Mouse (Mus musculus) embryo, embryonic 11 days (tissue): ENCODE measurements at regions not wholly inside any gene's neighbourhood (a gene's known extent, or its start where the extent isn't known, plus 50 kb on each side); places are given as distances from the start of the nearest gene placed in this dataset.

Source experiments
- DNase-seq: peaks from one replicate; pipeline ENCODE4 v3.0.0-alpha.2; 2015

- no peak for DNase-seq
Observed at GRCm38 (mm10) chr9:23651300-23651699, 428.4 kb downstream of the Bmper start.

- no peak for DNase-seq
Observed at GRCm38 (mm10) chr9:23653086-23653485, 430.2 kb downstream of the Bmper start.

GRCm38 (mm10) chr9:23654777-23655176 lies 431.9 kb downstream of the Bmper start:
- DNase-seq = no peak

GRCm38 (mm10) chr9:23665960-23666359 lies 431.8 kb upstream of the Npsr1 start:
- no peak for DNase-seq

- no peak for DNase-seq
Observed at GRCm38 (mm10) chr9:23669230-23669629, 428.6 kb upstream of the Npsr1 start.

- DNase-seq = no peak
Observed at GRCm38 (mm10) chr9:23670642-23671041, 427.2 kb upstream of the Npsr1 start.

GRCm38 (mm10) chr9:23673347-23673860 lies 424.4 kb upstream of the Npsr1 start:
- no peak for DNase-seq

- peak; percentile 34 for DNase-seq
Observed at GRCm38 (mm10) chr9:23674833-23675232, 423.0 kb upstream of the Npsr1 start.

- DNase-seq = no peak
Observed at GRCm38 (mm10) chr9:23689456-23689855, 408.3 kb upstream of the Npsr1 start.

GRCm38 (mm10) chr9:23692768-23693441 lies 404.9 kb upstream of the Npsr1 start:
- DNase-seq = no peak

GRCm38 (mm10) chr9:23693442-23693829 lies 404.4 kb upstream of the Npsr1 start:
- no peak for DNase-seq

- no peak for DNase-seq
Observed at GRCm38 (mm10) chr9:23694481-23694880, 403.3 kb upstream of the Npsr1 start.

- no peak for DNase-seq
Observed at GRCm38 (mm10) chr9:23700567-23700966, 397.2 kb upstream of the Npsr1 start.

- peak; percentile 94 for DNase-seq
Observed at GRCm38 (mm10) chr9:23717584-23717983, 380.2 kb upstream of the Npsr1 start.

GRCm38 (mm10) chr9:23728816-23729215 lies 369.0 kb upstream of the Npsr1 start:
- DNase-seq = no peak

- DNase-seq = no peak
Observed at GRCm38 (mm10) chr9:23752478-23752877, 345.3 kb upstream of the Npsr1 start.

GRCm38 (mm10) chr9:23786660-23787059 lies 311.1 kb upstream of the Npsr1 start:
- no peak for DNase-seq
